ENCODE assay signal across 14 mouse cellular contexts in genomic region chr11:81972044-81972443, GRCm38 (mm10). TPM values are rescaled to one million over a fixed set of nuclear protein-coding genes. Genes with fewer than 3 reads are reported as not detected.
A peak's percentile ranks its signal among the peaks of the same experiment; 100 is the strongest.
DNase-seq lines count a peak whose midpoint lies in the region; ATAC-seq and TF ChIP-seq lines count a peak whose summit lies in the region.
"Had no signal": no experiment of that assay in that cellular context is flagged by ENCODE, and none has a peak within 500 bp of the region (broad histone marks: within the 10 kb centered on the region; RNA-seq: fewer than 3 reads in every experiment).

No protein-coding gene starts in this region.

- H3K9ac ChIP-seq in forebrain, embryonic 14.5 days (ENCODE audit: low read length), result no peak overlapping the region
- H3K9ac ChIP-seq in lung, embryonic 14.5 days, result no peak overlapping the region
- no peak overlapping the region for H3K9ac ChIP-seq in ES-E14 (ENCODE audit: insufficient read depth, low read depth, low read length, poor library complexity, severe bottlenecking)
- H3K9ac ChIP-seq: midbrain, embryonic 13.5 days had no signal

- H3K9me3 ChIP-seq in forebrain, embryonic 14.5 days (replicated peaks; ENCODE audit: control insufficient read depth, low read length), result no peaks in the 10 kb centered on the region
- H3K9me3 ChIP-seq in forebrain, embryonic 10.5 days, result no peaks in the 10 kb centered on the region
- H3K9me3 ChIP-seq in lung, embryonic 14.5 days (ENCODE audit: low read depth, low read length), result no peaks in the 10 kb centered on the region
- no peaks in the 10 kb centered on the region for H3K9me3 ChIP-seq in ES-E14 (ENCODE audit: control insufficient read depth, insufficient read depth, low read depth, low read length)
- H3K9me3 ChIP-seq in heart, embryonic 10.5 days, result no peaks in the 10 kb centered on the region
- H3K9me3 ChIP-seq: midbrain, embryonic 13.5 days had no signal

- in situ Hi-C loops in ES-E14 (cut with MboI; ENCODE audit: low sequenced_read_pairs in 2 of 2, unreplicated experiment in 2 of 2), result no loop called here

- no peak for TF ChIP-seq POLR2A in olfactory bulb, adult 2 months (IDR thresholded peaks at IDR 0.05; ENCODE audit: insufficient read depth, low read depth, low read length)

- no peak overlapping the region for H3K4me2 ChIP-seq in forebrain, embryonic 14.5 days (ENCODE audit: low read length)
- no peak overlapping the region for H3K4me2 ChIP-seq in lung, embryonic 14.5 days
- H3K4me2 ChIP-seq: midbrain, embryonic 13.5 days had no signal

- peaks cover 10% of the 10 kb centered on the region for H3K4me1 ChIP-seq in forebrain, embryonic 14.5 days (ENCODE audit: control insufficient read depth, insufficient read depth, low read length)
- H3K4me1 ChIP-seq in forebrain, embryonic 10.5 days, result peaks cover 38% of the 10 kb centered on the region
- H3K4me1 ChIP-seq in lung, embryonic 14.5 days (ENCODE audit: insufficient read depth), result no peaks in the 10 kb centered on the region
- H3K4me1 ChIP-seq in ES-E14 (ENCODE audit: control insufficient read depth in 2 of 2, insufficient read depth in 2 of 2, low read length in 2 of 2, poor library complexity in 1 of 2), result peaks cover 0 to 2% of the 10 kb centered on the region in 2 experiments; a peak in 1 of 4 replicates
- peaks cover 23% of the 10 kb centered on the region for H3K4me1 ChIP-seq in olfactory bulb, adult 2 months (ENCODE audit: control insufficient read depth, insufficient read depth, low read length)
- H3K4me1 ChIP-seq in heart, embryonic 10.5 days, result 0 out of 2 replicates have a peak, but pooled peaks cover 5% of the 10 kb centered on the region

- H3K4me3 ChIP-seq in forebrain, embryonic 14.5 days (ENCODE audit: low read depth, low read length), result no peak overlapping the region
- H3K4me3 ChIP-seq in forebrain, embryonic 10.5 days, result no peak overlapping the region
- no peak overlapping the region for H3K4me3 ChIP-seq in lung, embryonic 14.5 days (ENCODE audit: low read depth, low read length)
- no peak overlapping the region for H3K4me3 ChIP-seq in ES-E14 (ENCODE audit: insufficient read depth in 1 of 2, low read depth in 1 of 2, low read length in 2 of 2, poor library complexity in 1 of 2, severe bottlenecking in 1 of 2)
- H3K4me3 ChIP-seq in olfactory bulb, adult 2 months (ENCODE audit: insufficient read depth, low read depth, low read length), result no peak overlapping the region
- H3K4me3 ChIP-seq in heart, embryonic 10.5 days, result no peak overlapping the region
- H3K4me3 ChIP-seq: midbrain, embryonic 13.5 days had no signal

- peaks cover 11% of the 10 kb centered on the region; the same call in 1 of the 2 replicates for H3K27me3 ChIP-seq in forebrain, embryonic 14.5 days (replicated peaks; ENCODE audit: control insufficient read depth, insufficient read depth, low read length)
- peaks cover 47% of the 10 kb centered on the region for H3K27me3 ChIP-seq in forebrain, embryonic 10.5 days (ENCODE audit: poor library complexity, severe bottlenecking)
- H3K27me3 ChIP-seq in lung, embryonic 14.5 days (ENCODE audit: insufficient read depth, low read length), result peaks cover 30% of the 10 kb centered on the region
- peaks cover 50% of the 10 kb centered on the region for H3K27me3 ChIP-seq in heart, embryonic 10.5 days (ENCODE audit: insufficient read depth, poor library complexity, severe bottlenecking)

- no peak overlapping the region for H3K27ac ChIP-seq in forebrain, embryonic 14.5 days (ENCODE audit: low read depth, low read length)
- no peak overlapping the region for H3K27ac ChIP-seq in forebrain, embryonic 10.5 days
- no peak overlapping the region for H3K27ac ChIP-seq in lung, embryonic 14.5 days (ENCODE audit: low read depth)
- no peak overlapping the region for H3K27ac ChIP-seq in ES-E14 (ENCODE audit: insufficient read depth, low read depth, low read length, poor library complexity, severe bottlenecking)
- no peak overlapping the region for H3K27ac ChIP-seq in olfactory bulb, adult 2 months (ENCODE audit: insufficient read depth, low read depth, low read length)
- no peak overlapping the region for H3K27ac ChIP-seq in heart, embryonic 10.5 days
- H3K27ac ChIP-seq: midbrain, embryonic 13.5 days had no signal

- no peaks in the 10 kb centered on the region for H3K36me3 ChIP-seq in forebrain, embryonic 14.5 days (ENCODE audit: control insufficient read depth, insufficient read depth, low read length)
- no peaks in the 10 kb centered on the region for H3K36me3 ChIP-seq in forebrain, embryonic 10.5 days (replicated peaks)
- no peaks in the 10 kb centered on the region for H3K36me3 ChIP-seq in lung, embryonic 14.5 days (ENCODE audit: insufficient read depth)
- no peaks in the 10 kb centered on the region for H3K36me3 ChIP-seq in ES-E14 (ENCODE audit: control insufficient read depth, insufficient read depth, low read length, poor library complexity, severe bottlenecking)
- no peaks in the 10 kb centered on the region for H3K36me3 ChIP-seq in heart, embryonic 10.5 days
- H3K36me3 ChIP-seq: midbrain, embryonic 13.5 days had no signal

- DNase-seq in forebrain, embryonic 14.5 days (ENCODE audit: low spot score), result peak; percentile 17
- no peak for DNase-seq in forebrain, embryonic 10.5 days (ENCODE audit: extremely low spot score, low spot score)
- peak; percentile 10 for DNase-seq in lung, embryonic 14.5 days
- DNase-seq in lung, postnatal 36 days, result no peak
- DNase-seq in ES-E14 (ENCODE audit: low read depth, low spot score), result peak; percentile 35
- DNase-seq in heart, embryonic 10.5 days (ENCODE audit: low spot score), result no peak
- DNase-seq in T-cell, adult 2 months (ENCODE audit: low spot score), result no peak
- DNase-seq: gastrocnemius, postnatal 25 days; heart, postnatal 4 days; kidney, postnatal 10 days; lung, adult 2 months had no signal

- no peak for ATAC-seq in forebrain, embryonic 14.5 days
- ATAC-seq in lung, embryonic 14.5 days (ENCODE audit: insufficient read depth), result no peak
- ATAC-seq: midbrain, embryonic 13.5 days had no signal

- TF ChIP-seq CTCF in lung, embryonic 14.5 days (IDR thresholded peaks at IDR 0.05; ENCODE audit: low read depth), result peak; percentile 33; the same call in 1 of the 2 replicates
- TF ChIP-seq CTCF in olfactory bulb, adult 2 months (IDR thresholded peaks at IDR 0.05; ENCODE audit: insufficient read depth, low read depth, low read length), result peak; percentile 61; the same call in 1 of the 2 replicates

- 36% methylated on average over 3 of the region's 3 CpGs for WGBS in forebrain, embryonic 14.5 days
- WGBS in forebrain, embryonic 10.5 days, result 49% methylated on average over 3 of the region's 3 CpGs
- WGBS in lung, embryonic 14.5 days, result 48% methylated on average over 3 of the region's 3 CpGs
- whole genome bisulfite sequencing in olfactory bulb, adult 2 months, result 33% methylated on average over 3 of the region's 3 CpGs
- WGBS in heart, embryonic 10.5 days, result 49% methylated on average over 3 of the region's 3 CpGs

TF ChIP-seq in ES-E14, 5 proteins besides CTCF, POLR2A, EP300 and RAD21:
- TF ChIP-seq CHD2 (IDR thresholded peaks at IDR 0.05; ENCODE audit: low read depth, low read length), result no peak
- no peak for TF ChIP-seq ZNF384 (IDR thresholded peaks at IDR 0.05; ENCODE audit: low read depth, low read length)
- no peak for TF ChIP-seq ZC3H11A (IDR thresholded peaks at IDR 0.05; ENCODE audit: borderline replicate concordance, low read depth, low read length)
- TF ChIP-seq MAFK (IDR thresholded peaks at IDR 0.05; ENCODE audit: insufficient read depth, low read depth, low read length), result no peak
- no peak for TF ChIP-seq HCFC1 (IDR thresholded peaks at IDR 0.05; ENCODE audit: borderline replicate concordance, insufficient read depth, low read length)
TF ChIP-seq in ES-E14: peak in this region for 0.

RNA-seq across cellular contexts. Expression of gene Asic2, which starts 3.8 kb away (rescaled TPM):
- 3.8 and 5.0 TPM in 2 replicates for polyA plus RNA-seq in forebrain, embryonic 14.5 days (2014; fragmentation: Nextera tagmentation; extraction: Ambion mirVana)
- polyA plus RNA-seq in forebrain, embryonic 10.5 days (2016; fragmentation: Nextera tagmentation; extraction: Ambion mirVana), result 0.43 and 0.51 TPM in 2 replicates
- 0.28 and 0.34 TPM in 2 replicates for polyA plus RNA-seq in lung, embryonic 14.5 days (2014; fragmentation: Nextera tagmentation; extraction: Ambion mirVana)
- total RNA-seq in ES-E14 (2012; rRNA removed), result 0.13 and 0.42 TPM in 2 replicates
- not detected in 2 replicates for polyA plus RNA-seq in olfactory bulb, adult 2 months (2012; ENCODE audit: insufficient read depth, insufficient read length, low replicate concordance, missing spikeins)
- 0.07 and 0.77 TPM in 2 replicates for polyA plus RNA-seq in heart, embryonic 10.5 days (2016; fragmentation: Nextera tagmentation; extraction: Ambion mirVana)
- total RNA-seq: gastrocnemius, postnatal 25 days; neutrophil, adult 5-6 weeks had no signal

Comparison
In these comparisons a context has a peak if more than half of its experiments do, and no peak if none do; other contexts are left out.
1. DNase-seq: peak in forebrain, embryonic 14.5 days (single experiment), lung, embryonic 14.5 days (single experiment) and ES-E14 (single experiment); none in forebrain, embryonic 10.5 days (single experiment), lung, postnatal 36 days (single experiment), heart, embryonic 10.5 days (single experiment) and T-cell, adult 2 months (single experiment).